Mouse (Mus musculus) liver, adult 2 months (tissue): ENCODE results near the gene Fcrla. TPM values are rescaled to one million over a fixed set of nuclear protein-coding genes. Genes with fewer than 3 reads are reported as not detected.

Experiments used
- DNase-seq: peaks from one replicate; pipeline ENCODE4 v3.0.0-alpha.2; 2011; ENCODE audit warnings: low read depth, low spot score; ENCODE audit errors: extremely low read depth
- H3K27ac ChIP-seq: fragments of 200-500 bp; replicated peaks from 2 replicates; pipeline ENCODE4 v1.5.1; 2012; ENCODE audit warnings: low read depth, mild to moderate bottlenecking, control low read depth, inconsistent platforms, low read length; ENCODE audit not compliant: insufficient read depth
- H3K27me3 ChIP-seq: fragments of 200-500 bp; 2 replicates; pipeline ENCODE4 v1.6.1; 2012; ENCODE audit warnings: mild to moderate bottlenecking, moderate library complexity, low read length, inconsistent platforms; ENCODE audit not compliant: control insufficient read depth, insufficient read depth
- H3K36me3 ChIP-seq: fragments of 200-500 bp; 2 replicates; pipeline ENCODE4 v1.6.1; 2012; ENCODE audit warnings: low read length, inconsistent platforms; ENCODE audit not compliant: control insufficient read depth, insufficient read depth
- H3K4me1 ChIP-seq: fragments of 200-500 bp; 2 replicates; pipeline ENCODE4 v1.6.1; 2011; ENCODE audit warnings: low read length; ENCODE audit not compliant: control insufficient read depth, insufficient read depth
- H3K4me3 ChIP-seq: fragments of 200-500 bp; 2 replicates; pipeline ENCODE4 v1.5.1; 2011; ENCODE audit warnings: low read depth, mild to moderate bottlenecking, control low read depth, low read length, moderate library complexity; ENCODE audit not compliant: insufficient read depth
- H3K79me2 ChIP-seq: fragments of 200-500 bp; 2 replicates; pipeline ENCODE4 v1.6.1; 2012; ENCODE audit warnings: inconsistent platforms, mild to moderate bottlenecking, low read length, moderate library complexity; ENCODE audit not compliant: control insufficient read depth, insufficient read depth
- H3K9ac ChIP-seq: fragments of 200-500 bp; 2 replicates; pipeline ENCODE4 v1.6.1; 2012; ENCODE audit warnings: low read depth, mild to moderate bottlenecking, control low read depth, inconsistent platforms, low read length
- CTCF ChIP-seq: fragments of 200-500 bp; IDR thresholded peaks from 2 replicates; pipeline ENCODE4 v1.5.1; 2011; ENCODE audit warnings: low read depth, low read length, control low read depth
- POLR2A ChIP-seq: fragments of 200-500 bp; IDR thresholded peaks from 2 replicates; pipeline ENCODE4 v1.6.1; 2011; ENCODE audit warnings: low read length, control low read depth; ENCODE audit not compliant: insufficient read depth; ENCODE audit errors: extremely low read depth
- WGBS: fragments of 180-500 bp; shearing (Covaris S2); methylation state at CpG from one replicate; pipeline ENCODE4 v1.1.7; 2018; 5-methylcytosine and 5-hydroxymethylcytosine counted together
- polyA plus RNA-seq: library from polyadenylated mRNA; depleted of rRNA; stranded (reverse); fragments of >200 nt; gene quantifications from 2 replicates; pipeline ENCODE4 v1.2.3, GENCODE M21; 2012
- total RNA-seq: library from RNA; depleted of rRNA; stranded (reverse); fragments of >200 nt; gene quantifications from 2 replicates; pipeline ENCODE4 v1.2.3, GENCODE M21; 2014

Gene Fcrla
- total and polyA plus RNA-seq, 2 experiments: 0.83 to 1.1 TPM

- Histone ChIP-seq H3K4me3 (no peak overlapping the region), H3K79me2 (no peaks in the 10 kb centered on the region), H3K27me3 (peaks cover 10% of the 10 kb centered on the region), H3K4me1 (no peaks in the 10 kb centered on the region), H3K9ac (no peak overlapping the region), H3K36me3 (no peaks in the 10 kb centered on the region), H3K27ac (no peak overlapping the region)
- WGBS: 80% methylated on average over 11 of the region's 11 CpGs
- no peak for DNase-seq
- TF ChIP-seq CTCF (no peak), POLR2A (no peak)
Observed at GRCm38 (mm10) chr1:170911907-170912660, 15.3 kb downstream of the Fcrla start.

- Histone ChIP-seq H3K27ac (no peak overlapping the region), H3K27me3 (peaks cover 11% of the 10 kb centered on the region), H3K36me3 (no peaks in the 10 kb centered on the region), H3K9ac (no peak overlapping the region), H3K4me3 (no peak overlapping the region), H3K79me2 (no peaks in the 10 kb centered on the region), H3K4me1 (no peaks in the 10 kb centered on the region)
- DNase-seq: no peak
- no peak for TF ChIP-seq POLR2A
- no peak for TF ChIP-seq CTCF
- WGBS: 19% methylated on average over 21 of the region's 21 CpGs
Observed at GRCm38 (mm10) chr1:170908341-170908740, 19.0 kb downstream of the Fcrla start.

- no peak for DNase-seq
- H3K27ac ChIP-seq: no peak overlapping the region
- WGBS: 8% methylated on average over 71 of the region's 71 CpGs
- no peak for TF ChIP-seq CTCF
- no peak for TF ChIP-seq POLR2A
- peak overlapping the region; percentile 67 for H3K9ac ChIP-seq
- H3K4me1 ChIP-seq: no peaks in the 10 kb centered on the region
- H3K4me3 ChIP-seq: peak overlapping the region; percentile 28
- no peaks in the 10 kb centered on the region for H3K79me2 ChIP-seq
- H3K27me3 ChIP-seq: peaks cover 11% of the 10 kb centered on the region
- no peaks in the 10 kb centered on the region for H3K36me3 ChIP-seq
Observed at GRCm38 (mm10) chr1:170907456-170908191, 19.8 kb downstream of the Fcrla start.

GRCm38 (mm10) chr1:170907111-170907455 lies 20.3 kb downstream of the Fcrla start:
- Histone ChIP-seq H3K4me1 (no peaks in the 10 kb centered on the region), H3K4me3 (peak overlapping the region; percentile 28; the same call in 1 of the 2 replicates), H3K27ac (no peak overlapping the region), H3K9ac (peak overlapping the region; percentile 67), H3K79me2 (no peaks in the 10 kb centered on the region), H3K27me3 (peaks cover 11% of the 10 kb centered on the region), H3K36me3 (no peaks in the 10 kb centered on the region)
- WGBS: 34% methylated on average over 11 of the region's 11 CpGs
- no peak for DNase-seq
- TF ChIP-seq CTCF (no peak), POLR2A (no peak)

- WGBS: 57% methylated on average over 5 of the region's 5 CpGs
Observed at GRCm38 (mm10) chr1:170903485-170903884, 23.9 kb downstream of the Fcrla start.

More at GRCm38 (mm10) chr1:170903485-170903884, 23.9 kb downstream of the Fcrla start:
- no peak overlapping the region for H3K9ac ChIP-seq
- no peak overlapping the region for H3K4me3 ChIP-seq
- H3K27ac ChIP-seq: no peak overlapping the region
- H3K36me3 ChIP-seq: no peaks in the 10 kb centered on the region
- TF ChIP-seq CTCF (no peak), POLR2A (no peak)
- peak; percentile 36 for DNase-seq
- peaks cover 8% of the 10 kb centered on the region for H3K27me3 ChIP-seq
- no peaks in the 10 kb centered on the region for H3K4me1 ChIP-seq
- H3K79me2 ChIP-seq: no peaks in the 10 kb centered on the region
